8 mouse cellular contexts compared by ENCODE assay signal in genomic region chr7:29134693-29135386, GRCm38 (mm10). TPM values are rescaled to one million over a fixed set of nuclear protein-coding genes. Genes with fewer than 3 reads are reported as not detected.
DNase-seq lines count a peak whose midpoint lies in the region; ATAC-seq and TF ChIP-seq lines count a peak whose summit lies in the region.

Gene Rasgrp4 (plus strand): TSS chr7:29134851.

- peak within 1 kb of the TSS; percentile 64 for H3K4me3 ChIP-seq in bone marrow, adult 2 months (replicated peaks; ENCODE audit: control insufficient read depth, low read depth, low read length)
- peak within 1 kb of the TSS; percentile 12 to 17; a peak in 2 of 4 replicates for H3K4me3 ChIP-seq in heart, embryonic 14.5 days (ENCODE audit: control insufficient read depth in 1 of 2, insufficient read depth in 1 of 2, low read depth in 1 of 2, low read length in 2 of 2)
- peak within 1 kb of the TSS; percentile 38 for H3K4me3 ChIP-seq in limb, embryonic 12.5 days (replicated peaks)
- peak within 1 kb of the TSS; percentile 23 for H3K4me3 ChIP-seq in midbrain, embryonic 11.5 days (ENCODE audit: low read depth, low read length)
- no peak within 1 kb of the TSS for H3K4me3 ChIP-seq in stomach, postnatal 0 days (ENCODE audit: low read depth, low read length)

- peak; percentile 62 to 71 for DNase-seq in CD8-positive naive resting alpha-beta T cell, adult 2 months (ENCODE audit: low read depth in 2 of 2, low spot score in 2 of 2)
- DNase-seq in midbrain, embryonic 11.5 days (ENCODE audit: low spot score, missing footprints), result peak; percentile 88
- DNase-seq in stomach, postnatal 0 days (ENCODE audit: low spot score), result no peak
- no peak for DNase-seq in cerebellum, adult 11-12 months
- DNase-seq in layer of hippocampus, adult 18-20 months (ENCODE audit: low spot score in 2 of 2), result no peak

- no peak for ATAC-seq in heart, embryonic 14.5 days (ENCODE audit: insufficient number of reproducible peaks, insufficient read depth, low FRiP score, low read depth)
- ATAC-seq in limb, embryonic 12.5 days (ENCODE audit: insufficient number of reproducible peaks, insufficient read depth, low FRiP score, low TSS enrichment, low read depth), result 0 out of 2 replicates have a peak, but pooled peaks have one; percentile 31
- ATAC-seq in midbrain, embryonic 11.5 days (ENCODE audit: low FRiP score), result no peak
- ATAC-seq in stomach, postnatal 0 days (ENCODE audit: low FRiP score, low TSS enrichment), result no peak

- TF ChIP-seq EP300 in stomach, postnatal 0 days (optimal IDR thresholded peaks at IDR 0.05), result no peak

- no peak for TF ChIP-seq POLR2A in bone marrow, adult 2 months (IDR thresholded peaks at IDR 0.05; ENCODE audit: borderline replicate concordance, control insufficient read depth, low read depth, low read length)

- peak within 1 kb of the TSS; percentile 40 for H3K4me2 ChIP-seq in heart, embryonic 14.5 days (ENCODE audit: low read length)
- peak within 1 kb of the TSS; percentile 73 for H3K4me2 ChIP-seq in limb, embryonic 12.5 days
- peak within 1 kb of the TSS; percentile 42 for H3K4me2 ChIP-seq in midbrain, embryonic 11.5 days
- peak within 1 kb of the TSS; percentile 41 for H3K4me2 ChIP-seq in stomach, postnatal 0 days (replicated peaks; ENCODE audit: low read depth)

- H3K27ac ChIP-seq in bone marrow, adult 2 months (ENCODE audit: control insufficient read depth, insufficient read depth, low read depth, low read length, poor library complexity), result peak within 1 kb of the TSS; percentile 68
- H3K27ac ChIP-seq in heart, embryonic 14.5 days (replicated peaks in 1 of 2; ENCODE audit: control insufficient read depth in 1 of 2, insufficient read depth in 1 of 2, low read depth in 2 of 2, low read length in 2 of 2), result no peak within 1 kb of the TSS
- no peak within 1 kb of the TSS for H3K27ac ChIP-seq in limb, embryonic 12.5 days
- H3K27ac ChIP-seq in midbrain, embryonic 11.5 days (ENCODE audit: low read depth, low read length), result no peak within 1 kb of the TSS
- H3K27ac ChIP-seq in stomach, postnatal 0 days (replicated peaks), result no peak within 1 kb of the TSS

- H3K4me1 ChIP-seq in bone marrow, adult 2 months (ENCODE audit: control insufficient read depth, insufficient read depth, low read length), result peaks cover 4% of the 10 kb centered on the region
- H3K4me1 ChIP-seq in heart, embryonic 14.5 days (ENCODE audit: control insufficient read depth in 2 of 2, insufficient read depth in 2 of 2, low read length in 2 of 2), result peaks cover 0 to 3% of the 10 kb centered on the region in 2 experiments; a peak in 1 of 4 replicates
- peaks cover 17% of the 10 kb centered on the region for H3K4me1 ChIP-seq in limb, embryonic 12.5 days (replicated peaks)
- peaks cover 6% of the 10 kb centered on the region; the same call in 1 of the 2 replicates for H3K4me1 ChIP-seq in midbrain, embryonic 11.5 days (ENCODE audit: control insufficient read depth, insufficient read depth, low read length)
- no peaks in the 10 kb centered on the region for H3K4me1 ChIP-seq in stomach, postnatal 0 days (replicated peaks; ENCODE audit: control insufficient read depth, insufficient read depth)

- H3K9me3 ChIP-seq in heart, embryonic 14.5 days (ENCODE audit: control insufficient read depth, low read length), result no peaks in the 10 kb centered on the region
- H3K9me3 ChIP-seq in limb, embryonic 12.5 days, result no peaks in the 10 kb centered on the region
- no peaks in the 10 kb centered on the region for H3K9me3 ChIP-seq in midbrain, embryonic 11.5 days (ENCODE audit: control insufficient read depth, low read length)
- H3K9me3 ChIP-seq in stomach, postnatal 0 days (ENCODE audit: control insufficient read depth, low read length), result no peaks in the 10 kb centered on the region

- peaks cover 24% of the 10 kb centered on the region for H3K27me3 ChIP-seq in heart, embryonic 14.5 days (ENCODE audit: control insufficient read depth, insufficient read depth, low read length)
- H3K27me3 ChIP-seq in limb, embryonic 12.5 days, result peaks cover 12% of the 10 kb centered on the region
- H3K27me3 ChIP-seq in midbrain, embryonic 11.5 days (ENCODE audit: control insufficient read depth, insufficient read depth, low read length), result peaks cover 4% of the 10 kb centered on the region; the same call in 1 of the 2 replicates
- no peaks in the 10 kb centered on the region for H3K27me3 ChIP-seq in stomach, postnatal 0 days (ENCODE audit: control insufficient read depth, insufficient read depth, low read length)

- TF ChIP-seq CTCF in bone marrow, adult 2 months (IDR thresholded peaks at IDR 0.05; ENCODE audit: control insufficient read depth, insufficient read depth, low read length), result no peak
- no peak for TF ChIP-seq CTCF in stomach, postnatal 0 days (IDR thresholded peaks at IDR 0.05; ENCODE audit: low read depth)

- WGBS in bone marrow, adult 2 months, result 4% methylated on average over 18 of the region's 20 CpGs
- 2% methylated on average over 13 of the region's 20 CpGs for WGBS in heart, embryonic 14.5 days
- WGBS in limb, embryonic 12.5 days, result 2% methylated on average over 13 of the region's 20 CpGs
- under 1% methylated on average over 15 of the region's 20 CpGs for WGBS in midbrain, embryonic 11.5 days
- 3% methylated on average over 14 of the region's 20 CpGs for WGBS in stomach, postnatal 0 days

- H3K36me3 ChIP-seq in heart, embryonic 14.5 days (ENCODE audit: control insufficient read depth, insufficient read depth, low read length), result no peaks in the 10 kb centered on the region
- no peaks in the 10 kb centered on the region for H3K36me3 ChIP-seq in limb, embryonic 12.5 days
- H3K36me3 ChIP-seq in midbrain, embryonic 11.5 days (ENCODE audit: control insufficient read depth, insufficient read depth, low read length), result no peaks in the 10 kb centered on the region
- H3K36me3 ChIP-seq in stomach, postnatal 0 days (ENCODE audit: control insufficient read depth, insufficient read depth, low read length), result no peaks in the 10 kb centered on the region

- no peak within 1 kb of the TSS for H3K9ac ChIP-seq in heart, embryonic 14.5 days (ENCODE audit: low read length)
- peak within 1 kb of the TSS; percentile 40; the same call in 1 of the 2 replicates for H3K9ac ChIP-seq in limb, embryonic 12.5 days (replicated peaks)
- peak within 1 kb of the TSS; percentile 33 for H3K9ac ChIP-seq in midbrain, embryonic 11.5 days (ENCODE audit: low read length)
- H3K9ac ChIP-seq in stomach, postnatal 0 days (ENCODE audit: low read length), result no peak within 1 kb of the TSS

RNA-seq across cellular contexts. Expression of gene Rasgrp4, which starts in this region (rescaled TPM):
- polyA plus RNA-seq in bone marrow, adult 2 months (2011; ENCODE audit: insufficient read depth, insufficient read length, low replicate concordance, missing spikeins), result 49.7 and 156 TPM in 2 replicates
- 0.39 and 0.43 TPM in 2 replicates for polyA plus RNA-seq in heart, embryonic 14.5 days (2014; fragmentation: Nextera tagmentation; extraction: Ambion mirVana)
- polyA plus RNA-seq in limb, embryonic 12.5 days (2016; fragmentation: Nextera tagmentation; extraction: Ambion mirVana), result 0.93 and 1.3 TPM in 2 replicates
- polyA plus RNA-seq in midbrain, embryonic 11.5 days (2014; fragmentation: Nextera tagmentation; extraction: Ambion mirVana), result 0.28 and 0.48 TPM in 2 replicates
- 0.15 and 0.35 TPM in 2 replicates for polyA plus RNA-seq in stomach, postnatal 0 days (2015; fragmentation: Nextera tagmentation; extraction: Ambion mirVana)
- total RNA-seq in layer of hippocampus, adult 18-20 months (2021), result 1 to 10 TPM in 1 of 2 experiments, under 1 TPM in 1; 0.59 to 1.0 TPM

Comparison
In these comparisons a context has a peak if more than half of its experiments do, and no peak if none do; other contexts are left out.
1. RNA of gene Rasgrp4 (polyA plus RNA-seq): 49.7 to 156 TPM in bone marrow, adult 2 months; 0.93 to 1.3 TPM in limb, embryonic 12.5 days, 0.28 to 0.48 TPM in midbrain, embryonic 11.5 days, 0.39 to 0.43 TPM in heart, embryonic 14.5 days and 0.15 to 0.35 TPM in stomach, postnatal 0 days; every median in the first group is over 10 times any median in the second.
2. Peak in DNase-seq, H3K4me3 ChIP-seq, H3K9ac ChIP-seq and H3K4me2 ChIP-seq in midbrain, embryonic 11.5 days; RNA of the gene not detected or under 1 TPM.
3. DNase-seq: peak in CD8-positive naive resting alpha-beta T cell, adult 2 months (2 of 2); none in stomach, postnatal 0 days (single experiment), cerebellum, adult 11-12 months (single experiment) and layer of hippocampus, adult 18-20 months (0 of 2).
4. Peak in every context shown above with its lines, with median percentiles within 50 percentile points of each other: H3K4me2 ChIP-seq.